Mouse (Mus musculus) kidney, adult 9 months (tissue): ENCODE measurements around the gene Eif4e.

Experiments
- DNase-seq: peaks from one replicate; pipeline ENCODE4 v3.0.0; 2022

Eif4e gene

DNA sequence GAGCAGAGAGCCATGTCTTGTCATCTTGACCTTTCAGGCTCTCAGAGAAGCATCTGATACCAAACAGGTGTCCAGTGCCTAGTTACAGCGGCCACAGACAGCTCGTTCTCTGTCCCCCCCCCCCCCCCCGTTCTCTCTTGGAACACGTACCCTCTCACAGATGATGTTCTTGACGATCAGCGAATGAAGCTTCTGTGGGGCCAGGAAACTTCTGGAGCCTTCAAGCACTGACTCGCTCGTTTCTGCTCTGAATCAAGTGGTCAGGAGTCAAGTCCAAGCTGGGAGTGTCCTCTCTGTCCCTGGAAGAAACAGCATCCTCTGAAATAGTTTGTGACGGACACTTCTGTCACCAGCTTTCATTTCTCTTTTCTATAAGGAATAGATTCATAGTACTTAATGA, 62.0 kb downstream of the Eif4e start:
- no peak for DNase-seq

DNA sequence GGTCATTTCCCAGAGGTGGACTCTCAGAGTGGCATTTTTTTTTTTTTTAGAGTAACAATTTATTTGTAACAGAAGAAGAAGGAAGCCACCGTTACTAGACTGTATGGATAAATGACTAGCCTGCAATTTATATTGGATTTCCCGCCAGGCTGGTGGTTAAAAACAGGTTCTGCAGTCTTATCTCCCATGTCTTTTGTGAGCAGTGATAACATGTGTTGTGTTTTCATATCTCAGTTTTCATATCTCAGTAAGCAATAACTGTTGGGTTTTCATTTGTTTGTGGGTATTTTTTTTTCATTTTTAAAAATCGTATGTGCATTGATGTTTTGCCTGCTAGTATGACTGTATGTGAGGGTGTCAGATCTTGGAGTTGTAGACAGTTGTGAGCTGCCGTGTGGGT, 65.0 kb downstream of the Eif4e start:
- no peak for DNase-seq

DNA sequence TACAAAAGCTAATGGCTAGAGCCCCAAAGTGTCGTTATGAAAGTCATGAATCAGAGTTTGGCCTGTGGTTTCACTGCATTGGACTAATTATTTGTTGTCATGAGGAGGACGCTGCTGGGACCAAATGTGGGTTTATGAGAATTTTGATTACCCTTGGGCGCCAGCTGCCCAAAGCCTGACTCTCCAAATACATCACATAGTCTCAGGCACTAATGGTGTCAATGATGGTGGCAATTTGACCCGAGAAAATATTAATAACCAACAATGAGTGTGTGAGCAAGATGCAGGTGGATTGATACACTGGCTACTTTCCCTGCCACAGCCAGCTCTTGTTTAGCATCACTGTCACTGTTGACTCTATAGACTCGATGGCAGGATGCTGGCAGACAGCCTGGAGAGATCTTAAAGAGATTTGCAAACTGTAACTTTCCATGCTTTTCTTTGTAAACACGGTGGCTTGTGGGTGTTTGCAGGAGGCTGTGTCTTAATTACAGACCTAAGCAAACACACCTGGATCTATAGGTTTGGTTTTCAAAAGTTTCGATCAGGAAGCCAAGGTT, 65.9 kb downstream of the Eif4e start:
- no peak for DNase-seq

DNA sequence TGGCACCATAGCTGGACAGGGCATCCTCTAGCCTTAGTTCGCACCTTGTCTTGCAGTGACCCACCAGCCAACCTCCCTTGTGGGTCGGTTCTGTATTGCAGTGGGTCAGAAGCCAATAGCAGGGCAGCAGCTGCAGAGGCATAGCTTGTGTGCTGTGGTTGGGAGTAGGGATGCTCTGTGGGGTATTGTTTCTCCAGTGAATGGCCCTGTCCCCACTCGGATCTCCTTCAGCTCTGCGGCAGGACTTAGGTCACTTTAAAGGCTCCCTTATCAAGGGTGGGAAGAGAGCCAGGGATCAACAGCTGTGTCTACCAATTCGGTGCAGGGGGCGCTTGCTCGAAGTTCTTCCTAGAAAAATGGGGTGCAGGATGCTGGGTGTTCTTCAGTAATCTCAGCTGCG, 67.2 kb downstream of the Eif4e start:
- no peak for DNase-seq

DNA sequence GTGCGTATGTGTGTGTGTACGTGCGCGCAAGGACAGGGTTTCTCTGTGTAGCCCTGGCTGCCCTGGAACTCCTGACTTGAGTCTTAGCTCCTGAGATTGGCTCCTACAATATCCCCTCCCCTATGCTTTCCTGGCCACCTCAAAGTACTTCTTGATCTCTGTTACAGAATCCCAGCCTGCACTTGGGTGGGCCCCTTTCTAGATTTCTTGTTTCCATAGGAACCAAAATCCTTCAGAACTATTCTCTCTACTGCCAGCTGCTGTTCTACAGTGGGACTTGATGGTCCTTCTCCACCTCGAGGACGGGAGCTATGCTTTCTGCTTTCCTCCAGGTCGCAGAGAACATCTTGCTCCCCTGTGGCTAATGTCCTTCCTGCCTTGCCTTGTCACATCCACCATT, 67.9 kb downstream of the Eif4e start:
- DNase-seq: no peak

DNA sequence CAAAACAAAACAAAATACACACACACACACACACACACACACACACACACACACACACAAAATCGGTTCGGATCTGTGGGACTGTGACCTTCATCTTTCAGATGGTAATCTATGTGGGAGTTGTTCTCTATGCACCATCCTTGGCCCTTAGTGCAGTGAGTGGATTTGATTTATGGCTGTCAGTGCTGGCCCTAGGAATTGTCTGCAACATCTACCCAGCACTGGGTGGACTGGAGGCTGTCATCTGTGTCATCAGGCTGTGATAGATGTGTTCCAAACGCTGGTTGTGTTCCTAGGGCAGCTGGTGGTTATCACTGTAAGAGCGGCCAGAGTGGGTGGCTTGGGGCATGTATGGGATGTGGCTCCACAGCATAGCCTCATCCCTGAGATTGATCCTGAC, 75.1 kb downstream of the Eif4e start:
- DNase-seq: no peak

DNA sequence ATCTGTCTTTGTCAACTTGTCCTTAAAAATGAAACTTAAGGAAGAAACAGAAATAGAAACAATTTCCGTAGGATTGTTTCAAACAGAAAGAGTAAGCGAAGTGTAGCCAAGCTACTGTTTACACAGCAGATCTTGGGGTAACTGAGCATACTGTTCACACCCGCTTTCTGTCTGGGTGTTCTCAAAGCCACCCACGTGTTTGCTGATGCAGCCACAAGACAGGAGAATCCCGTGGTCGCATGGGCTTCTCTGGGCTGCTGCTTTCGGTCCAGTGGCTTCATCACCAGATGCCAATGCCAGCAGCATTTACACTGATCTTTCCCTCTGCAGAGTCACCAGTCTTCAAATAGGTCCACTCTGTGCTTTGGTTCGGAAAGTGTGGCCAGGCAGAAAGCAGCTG, 79.2 kb downstream of the Eif4e start:
- DNase-seq: no peak

DNA sequence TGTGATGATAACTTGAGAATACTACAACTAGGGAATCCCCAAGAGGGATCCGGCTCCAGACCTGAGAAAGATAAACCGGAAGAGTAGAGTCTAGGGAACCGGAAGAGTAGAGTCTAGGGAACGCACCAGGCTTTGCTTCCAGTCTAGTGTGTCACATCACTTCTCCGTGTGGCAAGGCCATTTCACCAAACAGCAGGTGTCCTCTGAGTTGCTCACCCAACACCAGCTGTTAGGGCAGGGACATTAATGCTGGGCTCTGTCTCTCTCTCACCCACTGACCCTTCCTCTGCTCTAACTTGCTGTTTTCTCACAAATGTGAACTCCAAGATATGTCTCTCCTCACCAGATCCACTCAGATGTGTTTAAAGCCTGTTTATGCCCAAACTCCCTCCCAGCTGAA, 82.7 kb downstream of the Eif4e start:
- DNase-seq: no peak
